Mouse (Mus musculus) limb, embryonic 11.5 days (tissue): Measurements from ENCODE around the gene Tmem59l. TPM values are rescaled to one million over a fixed set of nuclear protein-coding genes. Genes with fewer than 3 reads are reported as not detected.
A peak's percentile ranks its signal among the peaks of the same experiment; 100 is the strongest.

Source experiments
- ATAC-seq: fragments of 200-750 bp; cut with Nextera tagmentation; 2 replicates; pipeline ENCODE4 v1.8.0; 2017; ENCODE audit warnings: low read depth; ENCODE audit not compliant: insufficient number of reproducible peaks, low FRiP score, low TSS enrichment
- DNase-seq: peaks from one replicate; pipeline ENCODE4 v3.0.0-alpha.2; 2015; ENCODE audit warnings: low spot score
- H3K27ac ChIP-seq: fragments of 300-500 bp; sonication (generic); replicated peaks from 2 replicates; pipeline ENCODE4 v1.5.1; 2014; ENCODE audit warnings: low read depth, mild to moderate bottlenecking, low read length
- H3K27me3 ChIP-seq: fragments of 300-500 bp; sonication (generic); 2 replicates; pipeline ENCODE4 v1.6.1; 2014; ENCODE audit warnings: mild to moderate bottlenecking, low read length, mixed read lengths; ENCODE audit not compliant: control insufficient read depth, insufficient read depth
- H3K36me3 ChIP-seq: fragments of 300-500 bp; sonication (generic); 2 replicates; pipeline ENCODE4 v1.6.1; 2014; ENCODE audit warnings: mild to moderate bottlenecking, low read length, moderate library complexity, mixed read lengths; ENCODE audit not compliant: control insufficient read depth, insufficient read depth
- H3K4me1 ChIP-seq: fragments of 300-500 bp; sonication (generic); 2 replicates; pipeline ENCODE4 v1.6.1; 2014; ENCODE audit warnings: low read length, mixed read lengths; ENCODE audit not compliant: control insufficient read depth, insufficient read depth
- H3K4me2 ChIP-seq: fragments of 300-500 bp; sonication (generic); 2 replicates; pipeline ENCODE4 v1.6.1; 2014; ENCODE audit warnings: low read depth, mild to moderate bottlenecking, moderate library complexity; ENCODE audit not compliant: severe bottlenecking
- H3K4me3 ChIP-seq: fragments of 300-500 bp; sonication (generic); 2 replicates; pipeline ENCODE4 v1.5.1; 2014; ENCODE audit warnings: low read depth, low read length
- H3K9ac ChIP-seq: fragments of 300-500 bp; sonication (generic); 2 replicates; pipeline ENCODE4 v1.6.1; 2014; ENCODE audit warnings: mild to moderate bottlenecking, low read length
- H3K9me3 ChIP-seq: fragments of 300-500 bp; sonication (generic); 2 replicates; pipeline ENCODE4 v1.6.1; 2016; ENCODE audit warnings: low read length; ENCODE audit not compliant: control insufficient read depth
- WGBS: fragments of 180-500 bp; shearing (Covaris S2); extraction: QIAGEN DNeasy Blood & Tissue Kit; methylation state at CpG from one replicate; pipeline ENCODE4 v1.1.7; 2014; 5-methylcytosine and 5-hydroxymethylcytosine counted together
- polyA plus RNA-seq: library from polyadenylated mRNA; unstranded; fragments of >200 nt; fragmentation: Nextera tagmentation; extraction: Ambion mirVana; gene quantifications from 2 replicates; pipeline ENCODE4 v1.2.1, GENCODE M21; 2014

Tmem59l gene
- 20.0 and 20.8 TPM in 2 replicates for polyA plus RNA-seq

GRCm38 (mm10) chr8:70486941-70487520 is at the start of gene Tmem59l:
Tmem59l (minus strand) TSS chr8:70487358.
- Histone ChIP-seq H3K4me1 (peaks cover 64% of the 10 kb centered on the region), H3K4me2 (peak within 1 kb of the TSS; percentile 76), H3K27ac (peak within 1 kb of the TSS; percentile 48), H3K4me3 (peak within 1 kb of the TSS; percentile 24), H3K9me3 (no peaks in the 10 kb centered on the region), H3K36me3 (no peaks in the 10 kb centered on the region), H3K9ac (peak within 1 kb of the TSS; percentile 52), H3K27me3 (peaks cover 12% of the 10 kb centered on the region)
- 4% methylated on average over 33 of the region's 33 CpGs for WGBS
- ATAC-seq (no peak), DNase-seq (peak; percentile 39)

- ATAC-seq (no peak), DNase-seq (no peak)
- WGBS: 85% methylated on average over 2 of the region's 2 CpGs
- Histone ChIP-seq H3K9ac (no peak overlapping the region), H3K27ac (no peak overlapping the region), H3K9me3 (no peaks in the 10 kb centered on the region), H3K4me2 (no peak overlapping the region), H3K27me3 (no peaks in the 10 kb centered on the region), H3K36me3 (peaks cover 28% of the 10 kb centered on the region), H3K4me3 (no peak overlapping the region), H3K4me1 (peaks cover 8% of the 10 kb centered on the region)
Measured at GRCm38 (mm10) chr8:70535701-70536100, 48.5 kb upstream of the Tmem59l start.

GRCm38 (mm10) chr8:70535221-70535620 is 48.1 kb upstream of the Tmem59l start:
- Histone ChIP-seq H3K27me3 (no peaks in the 10 kb centered on the region), H3K9me3 (no peaks in the 10 kb centered on the region), H3K27ac (no peak overlapping the region), H3K4me2 (no peak overlapping the region), H3K36me3 (peaks cover 31% of the 10 kb centered on the region), H3K4me1 (peaks cover 3% of the 10 kb centered on the region), H3K4me3 (no peak overlapping the region), H3K9ac (no peak overlapping the region)
- DNase-seq: no peak
- WGBS: 92% methylated on average over 3 of the region's 3 CpGs
- ATAC-seq: no peak

GRCm38 (mm10) chr8:70534281-70534680 is 47.1 kb upstream of the Tmem59l start:
- Histone ChIP-seq H3K9me3 (no peaks in the 10 kb centered on the region), H3K4me1 (no peaks in the 10 kb centered on the region), H3K4me2 (no peak overlapping the region), H3K36me3 (peaks cover 36% of the 10 kb centered on the region), H3K27me3 (no peaks in the 10 kb centered on the region), H3K4me3 (no peak overlapping the region), H3K9ac (no peak overlapping the region), H3K27ac (no peak overlapping the region)
- ATAC-seq: no peak
- WGBS: 93% methylated on average over 12 of the region's 12 CpGs
- no peak for DNase-seq

DNA sequence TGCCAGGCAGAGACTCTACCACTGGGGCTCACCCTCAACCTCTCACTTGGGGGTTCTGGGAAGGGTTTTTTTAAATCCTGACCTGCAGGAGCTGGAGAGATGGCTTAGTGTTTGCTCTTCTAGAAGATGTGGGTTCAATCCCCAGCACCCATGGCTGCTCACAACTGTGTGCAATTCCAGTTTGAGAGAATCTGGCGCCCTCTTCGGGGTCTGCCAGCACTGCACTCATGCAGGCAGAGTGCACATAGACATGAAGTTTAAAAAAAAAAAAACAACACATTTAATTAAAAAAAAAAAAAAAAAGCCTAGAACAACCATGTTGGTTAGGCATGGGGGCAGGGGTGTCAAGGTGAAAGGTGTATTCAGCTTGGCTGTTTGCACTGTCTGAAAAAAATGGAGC is 43.2 kb upstream of the Tmem59l start:
- H3K27ac ChIP-seq: no peak overlapping the region
- no peak for DNase-seq
- no peak for ATAC-seq
- no peaks in the 10 kb centered on the region for H3K9me3 ChIP-seq
- H3K4me2 ChIP-seq: no peak overlapping the region
- H3K9ac ChIP-seq: no peak overlapping the region
- no peaks in the 10 kb centered on the region; the same call in 1 of the 2 replicates for H3K4me1 ChIP-seq
- WGBS: 94% methylated on average over 2 of the region's 2 CpGs
- peaks cover 34% of the 10 kb centered on the region for H3K36me3 ChIP-seq
- H3K27me3 ChIP-seq: no peaks in the 10 kb centered on the region
- H3K4me3 ChIP-seq: no peak overlapping the region

GRCm38 (mm10) chr8:70529741-70530161 is 42.6 kb upstream of the Tmem59l start:
- ATAC-seq (no peak), DNase-seq (no peak)
- H3K27me3 ChIP-seq: no peaks in the 10 kb centered on the region
- peaks cover 30% of the 10 kb centered on the region for H3K36me3 ChIP-seq
- 94% methylated on average over 3 of the region's 3 CpGs for WGBS
- H3K9ac ChIP-seq: no peak overlapping the region
- no peak overlapping the region for H3K4me3 ChIP-seq
- H3K4me1 ChIP-seq: no peaks in the 10 kb centered on the region; the same call in 1 of the 2 replicates
- H3K4me2 ChIP-seq: no peak overlapping the region
- H3K27ac ChIP-seq: no peak overlapping the region
- no peaks in the 10 kb centered on the region for H3K9me3 ChIP-seq

DNA sequence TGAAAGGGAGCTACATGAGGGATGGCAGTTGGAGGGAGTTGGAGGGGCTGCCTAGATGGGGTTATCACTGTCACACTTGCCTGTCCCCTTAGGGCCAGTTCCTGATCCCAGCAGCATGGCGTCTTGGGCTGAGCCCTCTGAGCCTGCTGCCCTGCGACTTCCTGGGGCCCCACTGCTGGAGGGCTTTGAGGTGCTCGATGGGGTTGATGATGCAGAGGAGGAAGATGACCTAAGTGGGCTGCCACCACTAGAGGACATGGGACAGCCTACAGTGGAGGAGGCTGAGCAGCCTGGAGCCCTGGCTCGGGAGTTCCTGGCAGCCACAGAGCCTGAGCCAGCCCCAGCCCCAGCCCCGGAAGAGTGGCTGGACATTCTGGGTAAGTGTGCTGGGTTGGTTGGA is 42.1 kb upstream of the Tmem59l start:
- no peak overlapping the region for H3K4me3 ChIP-seq
- no peak overlapping the region for H3K27ac ChIP-seq
- H3K36me3 ChIP-seq: peaks cover 28% of the 10 kb centered on the region
- H3K27me3 ChIP-seq: no peaks in the 10 kb centered on the region
- H3K4me2 ChIP-seq: no peak overlapping the region
- 89% methylated on average over 5 of the region's 5 CpGs for WGBS
- no peaks in the 10 kb centered on the region for H3K9me3 ChIP-seq
- no peaks in the 10 kb centered on the region; the same call in 1 of the 2 replicates for H3K4me1 ChIP-seq
- ATAC-seq: no peak
- 0 out of 2 replicates have a peak overlapping the region, but pooled peaks have one; percentile 5 for H3K9ac ChIP-seq
- DNase-seq: no peak

- H3K27me3 ChIP-seq: no peaks in the 10 kb centered on the region
- peak overlapping the region; percentile 94 for H3K9ac ChIP-seq
- DNase-seq: no peak
- H3K9me3 ChIP-seq: no peaks in the 10 kb centered on the region
- H3K4me1 ChIP-seq: no peaks in the 10 kb centered on the region; the same call in 1 of the 2 replicates
- peak overlapping the region; percentile 85 for H3K4me3 ChIP-seq
- WGBS: 31% methylated on average over 13 of the region's 13 CpGs
- ATAC-seq: no peak
- peak overlapping the region; percentile 72 for H3K27ac ChIP-seq
- H3K36me3 ChIP-seq: peaks cover 24% of the 10 kb centered on the region
- H3K4me2 ChIP-seq: peak overlapping the region; percentile 81
Measured at GRCm38 (mm10) chr8:70528182-70528797, 41.1 kb upstream of the Tmem59l start.
